Mouse (Mus musculus) hindbrain, embryonic 13.5 days (tissue): ENCODE data around the gene Krt12. TPM values are rescaled to one million over a fixed set of nuclear protein-coding genes. Genes with fewer than 3 reads are reported as not detected.

Source experiments
- ATAC-seq: fragments of 200-750 bp; cut with Nextera tagmentation; 2 replicates; pipeline ENCODE4 v1.8.0; 2017; ENCODE audit warnings: moderate TSS enrichment; ENCODE audit not compliant: low FRiP score
- H3K27ac ChIP-seq: fragments of 300-500 bp; sonication (generic); 2 replicates; pipeline ENCODE4 v1.5.1; 2015; ENCODE audit warnings: inconsistent platforms, mild to moderate bottlenecking, moderate library complexity
- H3K27me3 ChIP-seq: fragments of 300-500 bp; sonication (generic); 2 replicates; pipeline ENCODE4 v1.6.1; 2015; ENCODE audit warnings: mild to moderate bottlenecking, inconsistent platforms
- H3K36me3 ChIP-seq: fragments of 300-500 bp; sonication (generic); 2 replicates; pipeline ENCODE4 v1.6.1; 2015; ENCODE audit warnings: mild to moderate bottlenecking, inconsistent platforms
- H3K4me1 ChIP-seq: fragments of 300-500 bp; sonication (generic); replicated peaks from 2 replicates; pipeline ENCODE4 v1.6.1; 2015; ENCODE audit warnings: inconsistent platforms
- H3K4me2 ChIP-seq: fragments of 300-500 bp; sonication (generic); 2 replicates; pipeline ENCODE4 v1.6.1; 2015; ENCODE audit warnings: inconsistent platforms, mild to moderate bottlenecking, moderate library complexity
- H3K4me3 ChIP-seq: fragments of 300-500 bp; sonication (generic); 2 replicates; pipeline ENCODE4 v1.5.1; 2015; ENCODE audit warnings: mild to moderate bottlenecking, inconsistent platforms
- H3K9ac ChIP-seq: fragments of 300-500 bp; sonication (generic); 2 replicates; pipeline ENCODE4 v1.6.1; 2015; ENCODE audit warnings: mild to moderate bottlenecking, inconsistent platforms
- H3K9me3 ChIP-seq: fragments of 300-500 bp; sonication (generic); 2 replicates; pipeline ENCODE4 v1.6.1; 2016; ENCODE audit warnings: inconsistent platforms
- WGBS: fragments of 180-500 bp; shearing (Covaris S2); methylation state at CpG from one replicate; pipeline ENCODE4 v1.1.7; 2015; 5-methylcytosine and 5-hydroxymethylcytosine counted together
- polyA plus RNA-seq: library from polyadenylated mRNA; unstranded; fragments of >200 nt; fragmentation: Nextera tagmentation; extraction: Ambion mirVana; gene quantifications from 2 replicates; pipeline ENCODE4 v1.2.1, GENCODE M21; 2015

Krt12 gene
- polyA plus RNA-seq: 0.13 TPM in 1 of 2 replicates, not detected in the other

GRCm38 (mm10) chr11:99422159-99422558 is at the start of gene Krt12:
Gene Krt12, minus strand, starts transcription at chr11:99422259.
- Histone ChIP-seq H3K4me2 (no peak within 1 kb of the TSS), H3K27ac (no peak within 1 kb of the TSS), H3K9ac (no peak within 1 kb of the TSS), H3K36me3 (no peaks in the 10 kb centered on the region), H3K9me3 (no peaks in the 10 kb centered on the region), H3K27me3 (peaks cover 7% of the 10 kb centered on the region; the same call in 1 of the 2 replicates), H3K4me1 (no peaks in the 10 kb centered on the region), H3K4me3 (no peak within 1 kb of the TSS)
- no peak for ATAC-seq
- WGBS: 87% methylated on average over 10 of the region's 10 CpGs

- WGBS: 92% methylated on average over 4 of the region's 4 CpGs
- Histone ChIP-seq H3K27ac (no peak overlapping the region), H3K4me1 (no peaks in the 10 kb centered on the region), H3K27me3 (no peaks in the 10 kb centered on the region), H3K9ac (no peak overlapping the region), H3K4me2 (no peak overlapping the region), H3K4me3 (no peak overlapping the region), H3K9me3 (no peaks in the 10 kb centered on the region), H3K36me3 (no peaks in the 10 kb centered on the region)
- ATAC-seq: no peak
Observed at GRCm38 (mm10) chr11:99469228-99469627, 47.2 kb upstream of the Krt12 start.

GRCm38 (mm10) chr11:99468566-99468965 is 46.5 kb upstream of the Krt12 start:
- 88% methylated on average over 11 of the region's 11 CpGs for WGBS
- no peak for ATAC-seq
- H3K27me3 ChIP-seq: 0 out of 2 replicates have a peak, but pooled peaks cover 3% of the 10 kb centered on the region

GRCm38 (mm10) chr11:99466316-99466715 is 44.3 kb upstream of the Krt12 start:
- Histone ChIP-seq H3K4me1 (no peaks in the 10 kb centered on the region), H3K36me3 (no peaks in the 10 kb centered on the region), H3K27ac (no peak overlapping the region), H3K9ac (peak overlapping the region; percentile 51), H3K9me3 (no peaks in the 10 kb centered on the region), H3K27me3 (0 out of 2 replicates have a peak, but pooled peaks cover 3% of the 10 kb centered on the region), H3K4me3 (no peak overlapping the region), H3K4me2 (no peak overlapping the region)
- ATAC-seq: no peak
- WGBS: 50% methylated on average over 7 of the region's 7 CpGs

More at GRCm38 (mm10) chr11:99468566-99468965, 46.5 kb upstream of the Krt12 start:
- Histone ChIP-seq H3K9ac (no peak overlapping the region), H3K4me1 (no peaks in the 10 kb centered on the region), H3K36me3 (no peaks in the 10 kb centered on the region), H3K4me3 (no peak overlapping the region), H3K27ac (no peak overlapping the region), H3K4me2 (no peak overlapping the region), H3K9me3 (no peaks in the 10 kb centered on the region)

GRCm38 (mm10) chr11:99464836-99465235 is 42.8 kb upstream of the Krt12 start:
- H3K27me3 ChIP-seq: 0 out of 2 replicates have a peak, but pooled peaks cover 3% of the 10 kb centered on the region
- no peak for ATAC-seq

GRCm38 (mm10) chr11:99463155-99463554 is 41.1 kb upstream of the Krt12 start:
- H3K4me3 ChIP-seq: no peak overlapping the region
- no peak for ATAC-seq
- H3K4me1 ChIP-seq: no peaks in the 10 kb centered on the region
- H3K27ac ChIP-seq: no peak overlapping the region
- no peak overlapping the region for H3K4me2 ChIP-seq
- 0 out of 2 replicates have a peak, but pooled peaks cover 3% of the 10 kb centered on the region for H3K27me3 ChIP-seq
- H3K36me3 ChIP-seq: no peaks in the 10 kb centered on the region
- WGBS: 10% methylated on average over 8 of the region's 8 CpGs
- no peak overlapping the region for H3K9ac ChIP-seq
- H3K9me3 ChIP-seq: no peaks in the 10 kb centered on the region

More at GRCm38 (mm10) chr11:99464836-99465235, 42.8 kb upstream of the Krt12 start:
- Histone ChIP-seq H3K4me2 (no peak overlapping the region), H3K9ac (no peak overlapping the region), H3K36me3 (no peaks in the 10 kb centered on the region), H3K4me1 (no peaks in the 10 kb centered on the region), H3K9me3 (no peaks in the 10 kb centered on the region), H3K27ac (no peak overlapping the region), H3K4me3 (no peak overlapping the region)
- WGBS: 6% methylated on average over 5 of the region's 5 CpGs

- 51% methylated on average over 7 of the region's 7 CpGs for WGBS
- Histone ChIP-seq H3K4me1 (no peaks in the 10 kb centered on the region), H3K9ac (no peak overlapping the region), H3K4me3 (no peak overlapping the region), H3K36me3 (no peaks in the 10 kb centered on the region), H3K27me3 (0 out of 2 replicates have a peak, but pooled peaks cover 3% of the 10 kb centered on the region), H3K9me3 (no peaks in the 10 kb centered on the region), H3K4me2 (no peak overlapping the region), H3K27ac (no peak overlapping the region)
- ATAC-seq: no peak
Observed at GRCm38 (mm10) chr11:99461736-99462135, 39.7 kb upstream of the Krt12 start.

- no peaks in the 10 kb centered on the region for H3K4me1 ChIP-seq
- no peaks in the 10 kb centered on the region for H3K36me3 ChIP-seq
- H3K9me3 ChIP-seq: no peaks in the 10 kb centered on the region
- no peak overlapping the region for H3K4me2 ChIP-seq
- no peak overlapping the region for H3K4me3 ChIP-seq
- 64% methylated on average over 7 of the region's 7 CpGs for WGBS
- H3K27me3 ChIP-seq: 0 out of 2 replicates have a peak, but pooled peaks cover 1% of the 10 kb centered on the region
- no peak overlapping the region for H3K9ac ChIP-seq
- no peak overlapping the region for H3K27ac ChIP-seq
- ATAC-seq: no peak
Observed at GRCm38 (mm10) chr11:99458887-99459286, 36.8 kb upstream of the Krt12 start.

- ATAC-seq: no peak
- H3K36me3 ChIP-seq: no peaks in the 10 kb centered on the region
- WGBS: 53% methylated on average over 10 of the region's 10 CpGs
- no peak overlapping the region for H3K9ac ChIP-seq
- H3K4me2 ChIP-seq: no peak overlapping the region
- no peaks in the 10 kb centered on the region for H3K9me3 ChIP-seq
- H3K27me3 ChIP-seq: no peaks in the 10 kb centered on the region
- no peaks in the 10 kb centered on the region for H3K4me1 ChIP-seq
- H3K27ac ChIP-seq: no peak overlapping the region
- no peak overlapping the region for H3K4me3 ChIP-seq
Observed at GRCm38 (mm10) chr11:99454759-99455158, 32.7 kb upstream of the Krt12 start.

GRCm38 (mm10) chr11:99454044-99454443 is 32.0 kb upstream of the Krt12 start:
- no peaks in the 10 kb centered on the region for H3K4me1 ChIP-seq
- H3K27ac ChIP-seq: no peak overlapping the region
- WGBS: 85% methylated on average over 4 of the region's 4 CpGs
- H3K9me3 ChIP-seq: no peaks in the 10 kb centered on the region
- H3K36me3 ChIP-seq: no peaks in the 10 kb centered on the region
- no peaks in the 10 kb centered on the region for H3K27me3 ChIP-seq
- no peak for ATAC-seq
- H3K4me3 ChIP-seq: no peak overlapping the region
- no peak overlapping the region for H3K4me2 ChIP-seq
- H3K9ac ChIP-seq: no peak overlapping the region

GRCm38 (mm10) chr11:99448769-99449168 is 26.7 kb upstream of the Krt12 start:
- Histone ChIP-seq H3K4me1 (no peaks in the 10 kb centered on the region), H3K4me3 (no peak overlapping the region), H3K9me3 (no peaks in the 10 kb centered on the region), H3K36me3 (no peaks in the 10 kb centered on the region), H3K27ac (no peak overlapping the region), H3K27me3 (no peaks in the 10 kb centered on the region), H3K9ac (no peak overlapping the region), H3K4me2 (no peak overlapping the region)
- no peak for ATAC-seq
- WGBS: 73% methylated on average over 2 of the region's 2 CpGs

- no peaks in the 10 kb centered on the region for H3K4me1 ChIP-seq
- H3K27ac ChIP-seq: no peak overlapping the region
- no peak overlapping the region for H3K9ac ChIP-seq
- no peaks in the 10 kb centered on the region for H3K27me3 ChIP-seq
- no peaks in the 10 kb centered on the region for H3K36me3 ChIP-seq
- H3K4me2 ChIP-seq: no peak overlapping the region
- 72% methylated on average over 8 of the region's 8 CpGs for WGBS
- H3K9me3 ChIP-seq: no peaks in the 10 kb centered on the region
- ATAC-seq: no peak
- no peak overlapping the region for H3K4me3 ChIP-seq
Observed at GRCm38 (mm10) chr11:99441220-99441619, 19.2 kb upstream of the Krt12 start.

GRCm38 (mm10) chr11:99439465-99439864 is 17.4 kb upstream of the Krt12 start:
- Histone ChIP-seq H3K9me3 (no peaks in the 10 kb centered on the region), H3K27ac (no peak overlapping the region), H3K36me3 (no peaks in the 10 kb centered on the region), H3K9ac (no peak overlapping the region), H3K4me1 (no peaks in the 10 kb centered on the region), H3K27me3 (no peaks in the 10 kb centered on the region), H3K4me2 (no peak overlapping the region), H3K4me3 (no peak overlapping the region)
- no peak for ATAC-seq
- 80% methylated on average over 10 of the region's 10 CpGs for WGBS
